Mouse (Mus musculus) E14TG2a.4 (cell line): ENCODE measurements at regions not wholly inside any gene's neighbourhood (a gene's known extent, or its start where the extent isn't known, plus 50 kb on each side); places are given as distances from the start of the nearest gene placed in this dataset.

Experiments
- H3K27me3 ChIP-seq: 2 replicates; pipeline ENCODE4 v1.6.1; 2014; ENCODE audit warnings: low read length, control low read depth; ENCODE audit not compliant: insufficient read depth
- H3K36me3 ChIP-seq: 2 replicates; pipeline ENCODE4 v1.6.1; 2014; ENCODE audit warnings: low read length, control low read depth; ENCODE audit not compliant: insufficient read depth
- H3K4me1 ChIP-seq: replicated peaks from 2 replicates; pipeline ENCODE4 v1.6.1; 2014; ENCODE audit warnings: low read depth, low read length, control low read depth
- H3K4me3 ChIP-seq: replicated peaks from 2 replicates; pipeline ENCODE4 v1.5.1; 2014; ENCODE audit warnings: mild to moderate bottlenecking, low read length
- H3K9me3 ChIP-seq: 2 replicates; pipeline ENCODE4 v1.6.1; 2014; ENCODE audit warnings: low read length, control low read depth
- CTCF ChIP-seq: conservative IDR thresholded peaks from 2 replicates; pipeline ENCODE4 v1.5.1; 2014; ENCODE audit warnings: low read length
- NANOG ChIP-seq: IDR thresholded peaks from 2 replicates; pipeline ENCODE4 v1.6.1; 2014; ENCODE audit warnings: borderline replicate concordance, low read length, mixed read lengths
- POU5F1 ChIP-seq: IDR thresholded peaks from 2 replicates; pipeline ENCODE4 v1.6.1; 2014; ENCODE audit warnings: low read length, borderline replicate concordance

DNA sequence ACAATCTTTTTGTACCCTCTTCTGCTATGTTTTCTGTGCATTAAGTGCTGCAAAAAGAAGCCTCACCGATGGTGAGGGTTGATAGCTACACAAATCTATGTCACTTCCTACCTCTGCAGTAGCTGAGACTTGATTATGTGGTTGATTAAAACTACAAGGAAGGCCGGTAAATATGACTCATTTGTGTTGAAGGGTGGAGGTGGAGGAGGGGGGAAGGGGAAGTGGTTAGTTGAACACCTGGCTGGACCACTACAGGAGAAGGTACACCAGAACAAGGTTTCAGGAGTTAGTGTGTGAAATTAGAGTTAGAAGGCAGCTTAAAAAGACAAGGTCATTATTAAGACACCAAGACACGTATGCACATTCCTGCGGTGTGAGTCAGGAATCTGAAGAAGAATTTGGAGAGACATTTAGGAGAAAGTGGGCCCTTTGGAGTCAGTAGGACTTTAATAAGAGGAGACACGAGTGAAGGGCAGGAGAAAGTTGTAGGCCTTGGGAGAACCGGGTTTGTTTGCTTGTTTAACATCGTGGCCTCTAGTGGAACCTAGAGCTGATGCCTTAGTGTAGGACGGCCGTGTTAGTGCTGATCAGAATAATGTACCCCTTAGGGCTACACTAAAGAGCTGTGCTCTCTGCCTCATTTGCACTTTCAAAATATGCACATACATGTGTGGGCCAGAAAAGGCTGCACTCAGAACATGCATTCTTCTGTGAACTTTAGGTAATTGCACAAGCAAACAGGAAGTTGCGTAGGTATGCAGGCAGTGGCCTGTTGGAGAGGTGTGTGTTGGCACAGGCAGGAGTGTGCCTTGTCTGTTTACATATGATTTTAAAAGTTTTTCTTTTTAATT, 108.5 kb upstream of the Jag1 start:
- Histone ChIP-seq H3K36me3 (no peaks in the 10 kb centered on the region), H3K4me1 (no peaks in the 10 kb centered on the region; the same call in 1 of the 2 replicates), H3K9me3 (no peaks in the 10 kb centered on the region), H3K27me3 (no peaks in the 10 kb centered on the region), H3K4me3 (no peak overlapping the region)
- TF ChIP-seq POU5F1: no peak
- TF ChIP-seq NANOG: no peak
- no peak for TF ChIP-seq CTCF

- TF ChIP-seq NANOG (no peak), POU5F1 (no peak), CTCF (no peak)
- H3K36me3 ChIP-seq: no peaks in the 10 kb centered on the region
- H3K9me3 ChIP-seq: no peaks in the 10 kb centered on the region
- no peaks in the 10 kb centered on the region for H3K27me3 ChIP-seq
- no peaks in the 10 kb centered on the region for H3K4me1 ChIP-seq
- no peak overlapping the region for H3K4me3 ChIP-seq
Observed at GRCm38 (mm10) chr2:137215697-137216096, 99.3 kb upstream of the Jag1 start.

GRCm38 (mm10) chr2:137207846-137208245, 91.4 kb upstream of the Jag1 start:
- no peaks in the 10 kb centered on the region for H3K4me1 ChIP-seq

GRCm38 (mm10) chr2:137204274-137204850, 87.9 kb upstream of the Jag1 start:
- no peaks in the 10 kb centered on the region for H3K36me3 ChIP-seq
- no peaks in the 10 kb centered on the region for H3K9me3 ChIP-seq
- no peak overlapping the region for H3K4me3 ChIP-seq
- no peaks in the 10 kb centered on the region for H3K27me3 ChIP-seq
- no peaks in the 10 kb centered on the region for H3K4me1 ChIP-seq
- TF ChIP-seq CTCF: no peak
- TF ChIP-seq POU5F1: no peak
- TF ChIP-seq NANOG: no peak

More at GRCm38 (mm10) chr2:137207846-137208245, 91.4 kb upstream of the Jag1 start:
- Histone ChIP-seq H3K36me3 (no peaks in the 10 kb centered on the region), H3K9me3 (no peaks in the 10 kb centered on the region), H3K4me3 (no peak overlapping the region), H3K27me3 (no peaks in the 10 kb centered on the region)
- TF ChIP-seq CTCF (no peak), NANOG (no peak), POU5F1 (no peak)

- TF ChIP-seq CTCF (no peak), NANOG (no peak)
- Histone ChIP-seq H3K27me3 (no peaks in the 10 kb centered on the region), H3K36me3 (no peaks in the 10 kb centered on the region), H3K4me1 (no peaks in the 10 kb centered on the region), H3K4me3 (no peak overlapping the region), H3K9me3 (no peaks in the 10 kb centered on the region)
Observed at GRCm38 (mm10) chr2:137200101-137200500, 83.7 kb upstream of the Jag1 start.

- no peaks in the 10 kb centered on the region for H3K27me3 ChIP-seq
- H3K4me1 ChIP-seq: no peaks in the 10 kb centered on the region
- no peak for TF ChIP-seq CTCF
- TF ChIP-seq NANOG: no peak
- TF ChIP-seq POU5F1: no peak
- H3K36me3 ChIP-seq: no peaks in the 10 kb centered on the region
- no peaks in the 10 kb centered on the region for H3K9me3 ChIP-seq
- H3K4me3 ChIP-seq: no peak overlapping the region
Observed at GRCm38 (mm10) chr2:137192183-137192582, 75.7 kb upstream of the Jag1 start.

DNA sequence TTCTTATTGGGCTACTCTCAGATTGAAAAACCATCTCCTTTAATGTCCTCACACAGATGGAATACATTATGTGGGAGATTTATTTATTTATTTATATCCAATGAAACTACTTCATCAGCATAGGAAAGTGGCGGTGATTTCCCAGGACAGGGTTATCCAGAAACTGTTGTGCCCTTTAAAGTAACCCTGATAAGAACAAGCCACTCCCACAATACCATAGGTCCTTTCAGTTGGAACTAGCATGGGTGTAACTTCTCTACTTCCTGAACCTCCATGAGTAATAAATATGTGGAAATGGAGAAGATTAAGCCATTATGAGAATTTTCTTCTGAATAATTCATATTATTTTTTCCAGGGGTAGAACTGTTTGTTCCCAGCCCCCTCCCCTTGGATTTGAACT, 52.7 kb upstream of the Jag1 start:
- Histone ChIP-seq H3K9me3 (no peaks in the 10 kb centered on the region), H3K4me3 (no peak overlapping the region), H3K27me3 (no peaks in the 10 kb centered on the region), H3K4me1 (no peaks in the 10 kb centered on the region), H3K36me3 (no peaks in the 10 kb centered on the region)
- TF ChIP-seq CTCF: no peak
- no peak for TF ChIP-seq POU5F1
- no peak for TF ChIP-seq NANOG

GRCm38 (mm10) chr2:137168626-137169025, 52.2 kb upstream of the Jag1 start:
- Histone ChIP-seq H3K27me3 (no peaks in the 10 kb centered on the region), H3K36me3 (no peaks in the 10 kb centered on the region), H3K4me1 (no peaks in the 10 kb centered on the region), H3K9me3 (no peaks in the 10 kb centered on the region), H3K4me3 (no peak overlapping the region)
- TF ChIP-seq CTCF (no peak), POU5F1 (no peak), NANOG (no peak)
